ENCODE assay signal across 20 mouse cellular contexts in the genomic region with DNA sequence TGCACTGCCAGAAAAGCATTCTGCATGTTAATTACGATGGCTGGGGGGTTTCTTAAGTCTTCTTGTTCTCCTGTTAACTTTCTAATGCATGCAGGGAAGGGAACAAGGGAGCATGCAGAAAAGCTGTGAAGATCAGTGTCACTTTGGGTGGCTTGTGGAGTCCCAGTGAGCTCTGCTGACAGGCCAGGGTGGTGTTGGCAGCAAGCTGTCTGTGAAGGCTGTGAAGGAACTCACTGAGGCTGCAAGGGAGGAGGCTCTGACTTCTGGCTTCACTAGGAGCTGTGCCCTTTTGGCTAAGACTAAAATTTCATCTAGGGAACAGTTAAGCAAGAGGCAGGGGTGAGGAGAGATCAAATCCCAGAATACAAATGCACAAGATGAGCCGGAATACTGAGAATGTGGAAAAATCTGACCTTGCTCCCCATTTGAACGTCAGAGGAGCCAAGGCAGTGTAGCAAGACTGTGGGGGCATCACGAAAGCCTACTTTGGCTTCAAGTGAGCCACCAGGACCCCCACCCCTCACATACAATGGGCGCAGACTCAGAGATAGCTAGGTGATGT.
A peak's percentile ranks its signal among the peaks of the same experiment; 100 is the strongest.
DNase-seq lines count a peak whose midpoint lies in the region; ATAC-seq and TF ChIP-seq lines count a peak whose summit lies in the region.
"Had no signal": no experiment of that assay in that cellular context is flagged by ENCODE, and none has a peak within 500 bp of the region (broad histone marks: within the 10 kb centered on the region; RNA-seq: fewer than 3 reads in every experiment).

No protein-coding gene starts in this region.

- peak; percentile 41 for DNase-seq in forebrain, postnatal 0 days
- peak; percentile 32 to 43 for DNase-seq in right cerebral cortex, postnatal 10 days (ENCODE audit: low spot score in 2 of 2)
- no peak for DNase-seq in right cerebral cortex, postnatal 4 days
- peak; percentile 19 for DNase-seq in lung, postnatal 14 days
- DNase-seq in stomach, postnatal 0 days (ENCODE audit: low spot score) = no peak
- no peak for DNase-seq in embryo, embryonic 10 days (ENCODE audit: low spot score)
- no peak for DNase-seq in thymus, postnatal 10 days (ENCODE audit: low spot score in 2 of 2)

- H3K9ac ChIP-seq in forebrain, postnatal 0 days = no peak overlapping the region
- no peak overlapping the region for H3K9ac ChIP-seq in forebrain, embryonic 15.5 days (replicated peaks)
- H3K9ac ChIP-seq in stomach, postnatal 0 days (ENCODE audit: low read length) = no peak overlapping the region
- H3K9ac ChIP-seq: embryonic facial prominence, embryonic 13.5 days; hindbrain, embryonic 15.5 days; kidney, embryonic 15.5 days; liver, embryonic 12.5 days; liver, postnatal 0 days had no signal

- H3K36me3 ChIP-seq in forebrain, postnatal 0 days (ENCODE audit: insufficient read depth) = no peaks in the 10 kb centered on the region
- H3K36me3 ChIP-seq in forebrain, embryonic 15.5 days = no peaks in the 10 kb centered on the region
- H3K36me3 ChIP-seq in stomach, postnatal 0 days (ENCODE audit: control insufficient read depth, insufficient read depth, low read length) = no peaks in the 10 kb centered on the region
- H3K36me3 ChIP-seq: embryonic facial prominence, embryonic 13.5 days; forebrain, embryonic 10.5 days; heart, embryonic 10.5 days; hindbrain, embryonic 15.5 days; kidney, embryonic 15.5 days; liver, embryonic 12.5 days had no signal

- H3K27me3 ChIP-seq in forebrain, postnatal 0 days (ENCODE audit: insufficient read depth, low read length) = no peaks in the 10 kb centered on the region
- H3K27me3 ChIP-seq in forebrain, embryonic 15.5 days = 0 out of 2 replicates have a peak, but pooled peaks cover 6% of the 10 kb centered on the region
- H3K27me3 ChIP-seq in stomach, postnatal 0 days (ENCODE audit: control insufficient read depth, insufficient read depth, low read length) = no peaks in the 10 kb centered on the region
- H3K27me3 ChIP-seq: embryonic facial prominence, embryonic 13.5 days; hindbrain, embryonic 15.5 days; kidney, embryonic 15.5 days had no signal

- TF ChIP-seq CTCF in forebrain, postnatal 0 days (IDR thresholded peaks at IDR 0.05; ENCODE audit: low read depth) = no peak
- no peak for TF ChIP-seq CTCF in stomach, postnatal 0 days (IDR thresholded peaks at IDR 0.05; ENCODE audit: low read depth)

- 75% methylated on average over 5 of the region's 5 CpGs for WGBS in forebrain, postnatal 0 days
- WGBS in forebrain, embryonic 15.5 days = 76% methylated on average over 5 of the region's 5 CpGs
- WGBS in stomach, postnatal 0 days = 55% methylated on average over 5 of the region's 5 CpGs

- no peak overlapping the region for H3K4me2 ChIP-seq in forebrain, postnatal 0 days (ENCODE audit: low read depth)
- H3K4me2 ChIP-seq in forebrain, embryonic 15.5 days (replicated peaks) = no peak overlapping the region
- H3K4me2 ChIP-seq in stomach, postnatal 0 days (replicated peaks; ENCODE audit: low read depth) = no peak overlapping the region
- H3K4me2 ChIP-seq: embryonic facial prominence, embryonic 13.5 days; hindbrain, embryonic 15.5 days; kidney, embryonic 15.5 days; liver, embryonic 12.5 days had no signal

- peaks cover 6% of the 10 kb centered on the region; the same call in 1 of the 2 replicates for H3K4me1 ChIP-seq in forebrain, postnatal 0 days (ENCODE audit: insufficient read depth)
- H3K4me1 ChIP-seq in forebrain, embryonic 15.5 days = 0 out of 2 replicates have a peak, but pooled peaks cover 6% of the 10 kb centered on the region
- H3K4me1 ChIP-seq in stomach, postnatal 0 days (replicated peaks; ENCODE audit: control insufficient read depth, insufficient read depth) = no peaks in the 10 kb centered on the region
- H3K4me1 ChIP-seq: liver, embryonic 12.5 days had no signal

- TF ChIP-seq EP300 in stomach, postnatal 0 days (optimal IDR thresholded peaks at IDR 0.05) = no peak

- H3K4me3 ChIP-seq in forebrain, postnatal 0 days (ENCODE audit: low read depth, low read length) = no peak overlapping the region
- no peak overlapping the region for H3K4me3 ChIP-seq in forebrain, embryonic 15.5 days
- H3K4me3 ChIP-seq in stomach, postnatal 0 days (ENCODE audit: low read depth, low read length) = no peak overlapping the region
- H3K4me3 ChIP-seq: embryonic facial prominence, embryonic 13.5 days; forebrain, embryonic 10.5 days; heart, embryonic 10.5 days; hindbrain, embryonic 15.5 days; kidney, embryonic 15.5 days; layer of hippocampus, adult 2 months; left cerebral cortex, adult 2 months; liver, embryonic 12.5 days had no signal

- ATAC-seq in forebrain, postnatal 0 days = peak; percentile 54
- ATAC-seq in forebrain, embryonic 15.5 days (replicated peaks) = no peak
- ATAC-seq in stomach, postnatal 0 days (ENCODE audit: low FRiP score, low TSS enrichment) = no peak
- ATAC-seq: CD4-positive, CD25-positive, alpha-beta regulatory T cell, adult 4 months; inflammation-experienced regulatory T-cells, adult 6 months had no signal

- H3K27ac ChIP-seq in forebrain, postnatal 0 days (ENCODE audit: low read depth, low read length) = no peak overlapping the region
- no peak overlapping the region for H3K27ac ChIP-seq in forebrain, embryonic 15.5 days (replicated peaks)
- peak overlapping the region; percentile 49; the same call in 1 of the 2 replicates for H3K27ac ChIP-seq in stomach, postnatal 0 days (replicated peaks)
- H3K27ac ChIP-seq: embryonic facial prominence, embryonic 13.5 days; forebrain, embryonic 10.5 days; heart, embryonic 10.5 days; hindbrain, embryonic 15.5 days; kidney, embryonic 15.5 days; layer of hippocampus, adult 2 months; left cerebral cortex, adult 2 months; liver, embryonic 12.5 days; macrophage had no signal

- no peaks in the 10 kb centered on the region for H3K9me3 ChIP-seq in forebrain, postnatal 0 days (ENCODE audit: low read length)
- no peaks in the 10 kb centered on the region for H3K9me3 ChIP-seq in forebrain, embryonic 15.5 days
- H3K9me3 ChIP-seq in stomach, postnatal 0 days (ENCODE audit: control insufficient read depth, low read length) = no peaks in the 10 kb centered on the region
- H3K9me3 ChIP-seq: embryonic facial prominence, embryonic 13.5 days; heart, embryonic 10.5 days; hindbrain, embryonic 15.5 days; kidney, embryonic 15.5 days; liver, embryonic 12.5 days had no signal

Comparison
In these comparisons a context has a peak if more than half of its experiments do, and no peak if none do; other contexts are left out.
1. DNase-seq: peak in forebrain, postnatal 0 days (single experiment), right cerebral cortex, postnatal 10 days (2 of 2) and lung, postnatal 14 days (single experiment); none in right cerebral cortex, postnatal 4 days (single experiment), stomach, postnatal 0 days (single experiment), embryo, embryonic 10 days (single experiment) and thymus, postnatal 10 days (0 of 2).